Mouse (Mus musculus) effector memory CD4-positive, alpha-beta T cell, adult 5 months (primary cell): ENCODE results near the gene Olfr979. TPM values are rescaled to one million over a fixed set of nuclear protein-coding genes. Genes with fewer than 3 reads are reported as not detected.

ENCODE experiments used
- polyA plus RNA-seq: library from polyadenylated mRNA; unstranded; fragments of 100-300 nt; shearing (Covaris generic); gene quantifications from one replicate; pipeline ENCODE4 v1.2.1, GENCODE M21; 2017

The Olfr979 gene
- not detected for polyA plus RNA-seq

DNA sequence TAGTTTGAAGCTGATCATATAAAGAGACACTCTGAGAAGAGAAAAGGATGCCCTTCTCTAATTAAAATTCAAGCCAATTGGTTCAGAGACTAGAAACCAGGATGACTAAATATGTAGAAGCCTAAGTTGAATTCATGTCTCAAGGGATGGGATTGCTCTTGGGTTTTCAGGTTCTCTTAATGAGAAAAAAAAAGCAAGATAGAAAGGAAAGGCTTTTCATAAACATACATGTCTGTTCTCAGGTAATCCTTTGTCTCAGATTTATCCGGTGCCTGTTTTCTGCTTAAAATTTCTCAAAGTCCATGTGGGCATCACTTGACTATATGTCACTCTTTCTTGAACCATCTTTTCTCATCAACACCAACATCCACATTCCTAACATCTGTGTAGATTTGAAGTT lies at the start of gene Olfr979:
Gene Olfr979, minus strand, starts transcription at position 101 of the 400 bp plus-strand sequence.

GRCm38 (mm10) chr9:40021164-40021563 lies 17.9 kb upstream of the Olfr979 start, which contains the start of gene Olfr981:
TSS of gene Olfr981 (plus strand) at chr9:40021464.

GRCm38 (mm10) chr9:40009482-40009881 lies 6.2 kb upstream of the Olfr979 start, which contains the start of gene Olfr980:
TSS of gene Olfr980 (minus strand) at chr9:40009582.

DNA sequence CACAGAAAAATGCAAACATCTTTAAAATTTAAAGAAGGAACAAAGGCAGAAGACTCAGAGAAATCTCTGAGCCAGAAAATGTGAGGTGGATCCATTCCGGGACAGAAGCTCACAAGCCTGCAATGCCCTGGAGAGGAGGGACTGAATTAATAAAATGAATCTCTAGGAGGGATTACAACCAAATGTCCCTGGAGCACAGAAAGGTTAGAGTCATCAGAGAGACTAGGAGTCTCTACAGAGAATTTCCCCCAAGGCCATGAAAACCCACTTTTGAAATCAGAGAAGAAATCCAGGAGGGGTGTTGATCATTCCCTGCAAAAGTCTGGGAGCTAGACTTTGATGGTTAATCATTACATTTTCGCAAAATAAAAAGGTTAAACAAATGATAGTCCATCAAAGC lies 11.5 kb downstream of the Olfr979 start, which contains the start of gene Olfr978:
Gene Olfr978, plus strand, starts transcription at position 301 of the 400 bp plus-strand sequence.

DNA sequence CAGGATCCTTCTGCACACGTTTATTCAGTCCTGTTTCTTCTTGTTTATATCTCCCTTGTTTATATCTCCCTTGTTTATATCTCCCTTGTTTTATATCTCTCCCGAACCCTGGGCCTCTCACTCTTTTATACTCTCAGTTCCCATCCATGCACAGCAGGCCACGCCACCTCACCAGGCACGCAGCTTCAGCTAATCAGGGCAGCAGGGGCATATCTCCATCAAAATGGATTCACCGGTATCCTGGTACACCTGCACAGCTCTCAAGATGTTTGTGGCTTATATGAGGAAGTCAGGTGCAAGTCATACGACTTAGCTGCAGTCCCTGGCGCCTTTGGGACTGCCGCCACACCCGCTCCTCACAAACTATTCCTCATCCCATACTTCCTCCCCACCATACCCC lies 42.2 kb downstream of the Olfr979 start, which contains the start of gene Olfr976:
Gene Olfr976, minus strand, starts transcription at position 101 of the 400 bp plus-strand sequence.

DNA sequence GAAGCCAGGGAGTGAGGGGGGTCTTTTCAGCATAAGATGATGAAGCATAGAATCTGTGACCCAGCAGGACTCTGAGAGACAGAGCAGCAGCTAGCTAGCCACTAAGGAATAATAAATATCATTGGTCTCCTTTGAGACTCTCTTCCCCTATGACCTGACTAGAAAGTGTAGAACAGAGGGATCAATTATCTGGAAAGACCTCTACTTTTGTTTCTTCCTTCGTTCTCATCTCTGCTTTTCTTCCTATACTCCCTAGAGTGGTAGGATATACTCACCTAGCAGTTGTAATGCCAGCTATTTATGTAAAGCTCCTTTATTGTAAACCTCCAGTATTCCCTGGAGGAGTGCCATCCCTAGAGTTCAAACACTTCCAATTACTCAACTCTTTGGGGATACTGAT lies 51.3 kb downstream of the Olfr979 start, which contains the start of gene Olfr975:
Gene Olfr975, minus strand, starts transcription at position 101 of the 400 bp plus-strand sequence.

Other genes starting within 250 kb of the Olfr979 start
- gene Olfr968, start 220.2 kb downstream of the Olfr979 start, polyA plus RNA-seq, result not detected
- not detected for gene Olfr969, start 212.5 kb downstream of the Olfr979 start, polyA plus RNA-seq
- not detected for gene Olfr970, start 194.6 kb downstream of the Olfr979 start, polyA plus RNA-seq
- gene Olfr971, start 166.6 kb downstream of the Olfr979 start, polyA plus RNA-seq, result not detected
- not detected for gene Olfr972, start 137.0 kb downstream of the Olfr979 start, polyA plus RNA-seq
- gene Olfr229, start 96.1 kb downstream of the Olfr979 start, polyA plus RNA-seq, result not detected
- gene Olfr974, start 66.0 kb downstream of the Olfr979 start, polyA plus RNA-seq, result 0.14 TPM
- gene Olfr975, start 51.4 kb downstream of the Olfr979 start, polyA plus RNA-seq, result not detected
- gene Olfr976, start 42.3 kb downstream of the Olfr979 start, polyA plus RNA-seq, result not detected
- gene Olfr978, start 11.4 kb downstream of the Olfr979 start, polyA plus RNA-seq, result not detected
- not detected for gene Olfr980, start 6.1 kb upstream of the Olfr979 start, polyA plus RNA-seq
- gene Olfr981, start 18.0 kb upstream of the Olfr979 start, polyA plus RNA-seq, result not detected
- gene Olfr982, start 70.4 kb upstream of the Olfr979 start, polyA plus RNA-seq, result 0.09 TPM
- gene Olfr983, start 90.1 kb upstream of the Olfr979 start, polyA plus RNA-seq, result not detected
- 0.09 TPM for gene Olfr984, start 110.7 kb upstream of the Olfr979 start, polyA plus RNA-seq
- gene Olfr985, start 126.7 kb upstream of the Olfr979 start, polyA plus RNA-seq, result not detected
- not detected for gene Tmem225, start 144.7 kb upstream of the Olfr979 start, polyA plus RNA-seq
- gene Olfr986, start 177.5 kb upstream of the Olfr979 start, polyA plus RNA-seq, result not detected
- 1.6 TPM for gene Zfp202, start 188.9 kb upstream of the Olfr979 start, polyA plus RNA-seq